Mouse (Mus musculus) hindbrain, embryonic 14.5 days (tissue): ENCODE results near the gene Foxb1. TPM values are rescaled to one million over a fixed set of nuclear protein-coding genes. Genes with fewer than 3 reads are reported as not detected.
A peak's percentile ranks its signal among the peaks of the same experiment; 100 is the strongest.

Experiments used
- ATAC-seq: fragments of 200-750 bp; cut with Nextera tagmentation; 2 replicates; pipeline ENCODE4 v1.8.0; 2017; ENCODE audit warnings: moderate number of reproducible peaks, mild to moderate bottlenecking, moderate TSS enrichment, moderate library complexity; ENCODE audit not compliant: low FRiP score
- DNase-seq: peaks from one replicate; pipeline ENCODE4 v3.0.0-alpha.2; 2015; ENCODE audit warnings: low spot score
- H3K27ac ChIP-seq: fragments of 300-500 bp; sonication (generic); 2 replicates; pipeline ENCODE4 v1.5.1; 2014; ENCODE audit warnings: mild to moderate bottlenecking, moderate library complexity
- H3K27me3 ChIP-seq: fragments of 300-500 bp; sonication (generic); 2 replicates; pipeline ENCODE4 v1.6.1; 2014; ENCODE audit warnings: mild to moderate bottlenecking, low read length, mixed read lengths; ENCODE audit not compliant: control insufficient read depth, insufficient read depth
- H3K36me3 ChIP-seq: fragments of 300-500 bp; sonication (generic); replicated peaks from 2 replicates; pipeline ENCODE4 v1.6.1; 2014; ENCODE audit not compliant: control insufficient read depth, insufficient read depth
- H3K4me1 ChIP-seq: fragments of 300-500 bp; sonication (generic); replicated peaks from 2 replicates; pipeline ENCODE4 v1.6.1; 2014; ENCODE audit warnings: antibody characterized with exemption, low read length, mixed read lengths; ENCODE audit not compliant: control insufficient read depth, insufficient read depth
- H3K4me2 ChIP-seq: fragments of 300-500 bp; sonication (generic); replicated peaks from 2 replicates; pipeline ENCODE4 v1.6.1; 2014; ENCODE audit warnings: mild to moderate bottlenecking, moderate library complexity
- H3K4me3 ChIP-seq: fragments of 300-500 bp; sonication (generic); replicated peaks from 2 replicates; pipeline ENCODE4 v1.5.1; 2014; ENCODE audit warnings: mild to moderate bottlenecking, low read length
- H3K9ac ChIP-seq: fragments of 300-500 bp; sonication (generic); 2 replicates; pipeline ENCODE4 v1.6.1; 2014
- H3K9me3 ChIP-seq: fragments of 300-500 bp; sonication (generic); 2 replicates; pipeline ENCODE4 v1.6.1; 2016; ENCODE audit warnings: low read length; ENCODE audit not compliant: control insufficient read depth
- WGBS: fragments of 180-500 bp; shearing (Covaris S2); extraction: QIAGEN DNeasy Blood & Tissue Kit; methylation state at CpG from one replicate; pipeline ENCODE4 v1.1.7; 2014; 5-methylcytosine and 5-hydroxymethylcytosine counted together
- polyA plus RNA-seq: library from polyadenylated mRNA; unstranded; fragments of >200 nt; fragmentation: Nextera tagmentation; extraction: Ambion mirVana; gene quantifications from 2 replicates; pipeline ENCODE4 v1.2.1, GENCODE M21; 2014

Foxb1 gene
- polyA plus RNA-seq, 1 experiment from 2014 or later, result 6.1 TPM

DNA sequence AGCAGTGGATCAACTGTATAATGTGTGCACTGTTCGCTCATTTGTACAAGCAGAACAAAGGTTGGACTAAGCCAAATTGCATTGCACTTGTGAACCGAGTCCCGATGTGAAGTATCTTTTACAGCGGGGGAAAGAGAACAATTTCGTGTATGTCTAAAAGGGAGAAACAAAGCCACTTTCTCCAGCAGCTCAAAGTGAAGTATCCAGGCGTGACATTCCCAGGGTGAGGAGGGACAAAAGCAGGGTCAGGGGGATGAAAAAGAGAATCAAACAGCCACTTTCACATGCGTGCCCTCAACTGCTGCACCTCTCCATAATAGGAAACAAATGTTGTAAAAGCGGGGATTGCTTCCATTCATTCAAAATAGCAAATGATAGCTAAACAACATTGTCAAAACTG is 5.6 kb upstream of the Foxb1 start:
- no peak overlapping the region for H3K4me2 ChIP-seq
- no peak for DNase-seq
- no peaks in the 10 kb centered on the region for H3K9me3 ChIP-seq
- no peak overlapping the region for H3K27ac ChIP-seq
- ATAC-seq, result no peak
- WGBS, result 2% methylated on average over 8 of the region's 8 CpGs
- no peak overlapping the region for H3K9ac ChIP-seq
- peaks cover 99% of the 10 kb centered on the region for H3K27me3 ChIP-seq
- no peaks in the 10 kb centered on the region for H3K4me1 ChIP-seq
- no peaks in the 10 kb centered on the region for H3K36me3 ChIP-seq
- no peak overlapping the region for H3K4me3 ChIP-seq

DNA sequence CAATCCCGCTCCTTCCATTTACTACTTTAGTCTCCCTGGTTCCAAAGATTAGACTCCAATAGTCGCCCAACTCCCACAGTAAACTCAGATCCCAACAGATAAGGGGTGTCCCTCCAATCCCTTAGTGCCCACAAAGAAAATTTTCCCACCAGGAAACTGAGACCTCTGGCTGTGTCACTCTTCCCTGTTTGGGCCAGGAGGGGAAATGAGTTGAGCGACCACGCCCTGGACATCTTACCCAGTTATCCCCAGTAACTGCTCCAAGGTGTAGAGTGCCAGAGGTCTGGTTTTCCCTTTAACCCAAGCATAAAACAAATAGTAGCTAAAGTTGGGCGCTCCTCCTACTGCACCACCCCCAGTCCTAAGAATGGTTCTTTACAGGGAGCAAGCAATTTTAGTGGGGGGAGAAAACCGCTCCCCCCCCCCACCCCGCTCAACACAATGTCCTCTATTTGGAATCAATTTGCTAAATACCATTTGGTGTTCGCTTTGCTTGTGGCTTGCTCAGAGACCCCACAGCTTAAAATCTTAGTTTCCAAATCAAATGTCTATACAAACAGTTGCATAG is 4.8 kb upstream of the Foxb1 start:
- WGBS, result 5% methylated on average over 8 of the region's 8 CpGs
- H3K27me3 ChIP-seq, result peaks cover 99% of the 10 kb centered on the region
- no peaks in the 10 kb centered on the region for H3K36me3 ChIP-seq
- DNase-seq, result no peak
- ATAC-seq, result no peak
- no peaks in the 10 kb centered on the region for H3K9me3 ChIP-seq
- no peak overlapping the region for H3K4me3 ChIP-seq
- H3K4me1 ChIP-seq, result no peaks in the 10 kb centered on the region
- H3K27ac ChIP-seq, result no peak overlapping the region
- H3K9ac ChIP-seq, result no peak overlapping the region
- H3K4me2 ChIP-seq, result no peak overlapping the region

DNA sequence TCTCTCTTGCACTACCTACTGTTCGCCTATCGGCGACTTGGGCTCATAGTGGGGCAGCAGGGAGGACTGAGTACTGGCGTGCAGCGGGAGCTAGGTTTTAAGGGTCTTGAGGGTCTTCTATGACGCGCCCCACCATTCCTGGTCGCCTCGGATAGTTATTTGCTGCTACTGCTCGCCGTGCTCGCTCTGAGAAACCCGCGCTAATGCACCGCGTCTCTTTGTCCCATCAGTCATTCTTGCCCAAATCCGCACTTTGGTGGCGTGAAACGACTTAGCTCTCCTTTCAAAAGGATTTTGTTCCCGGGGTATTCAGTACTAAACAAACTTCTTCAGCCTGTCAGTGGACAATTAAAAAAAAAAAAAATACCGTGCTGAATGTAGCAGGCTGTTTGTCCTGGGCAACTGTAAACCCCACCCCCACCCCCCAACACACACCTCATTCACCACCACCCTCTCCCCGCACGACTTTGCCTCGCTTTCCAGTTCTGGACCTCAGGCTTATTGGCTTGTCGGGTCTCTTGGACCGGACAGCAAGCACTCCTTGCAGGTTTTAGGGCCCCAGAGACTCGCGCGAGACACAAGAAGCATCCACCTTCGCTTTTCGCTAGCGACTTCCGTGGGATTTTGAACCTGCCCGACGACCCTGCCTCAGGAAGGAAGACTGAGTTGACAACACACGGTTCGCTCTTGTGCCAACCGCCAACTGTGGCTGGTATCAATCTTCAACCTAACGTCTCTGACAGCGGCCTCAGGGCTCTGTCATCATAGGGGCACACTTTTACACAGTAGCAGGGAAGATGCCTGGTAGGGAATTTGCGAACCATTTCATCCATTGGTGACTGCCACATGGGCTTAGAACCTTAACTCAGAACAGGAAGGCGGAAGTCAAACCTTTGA is 4.1 kb upstream of the Foxb1 start:
- Histone ChIP-seq H3K9me3 (no peaks in the 10 kb centered on the region), H3K4me1 (peaks cover 2% of the 10 kb centered on the region; the same call in 1 of the 2 replicates), H3K9ac (no peak overlapping the region), H3K4me2 (peak overlapping the region; percentile 49), H3K27ac (no peak overlapping the region), H3K36me3 (no peaks in the 10 kb centered on the region), H3K4me3 (peak overlapping the region; percentile 17), H3K27me3 (peaks cover 99% of the 10 kb centered on the region)
- DNase-seq (no peak), ATAC-seq (no peak)
- WGBS, result 1% methylated on average over 42 of the region's 42 CpGs

DNA sequence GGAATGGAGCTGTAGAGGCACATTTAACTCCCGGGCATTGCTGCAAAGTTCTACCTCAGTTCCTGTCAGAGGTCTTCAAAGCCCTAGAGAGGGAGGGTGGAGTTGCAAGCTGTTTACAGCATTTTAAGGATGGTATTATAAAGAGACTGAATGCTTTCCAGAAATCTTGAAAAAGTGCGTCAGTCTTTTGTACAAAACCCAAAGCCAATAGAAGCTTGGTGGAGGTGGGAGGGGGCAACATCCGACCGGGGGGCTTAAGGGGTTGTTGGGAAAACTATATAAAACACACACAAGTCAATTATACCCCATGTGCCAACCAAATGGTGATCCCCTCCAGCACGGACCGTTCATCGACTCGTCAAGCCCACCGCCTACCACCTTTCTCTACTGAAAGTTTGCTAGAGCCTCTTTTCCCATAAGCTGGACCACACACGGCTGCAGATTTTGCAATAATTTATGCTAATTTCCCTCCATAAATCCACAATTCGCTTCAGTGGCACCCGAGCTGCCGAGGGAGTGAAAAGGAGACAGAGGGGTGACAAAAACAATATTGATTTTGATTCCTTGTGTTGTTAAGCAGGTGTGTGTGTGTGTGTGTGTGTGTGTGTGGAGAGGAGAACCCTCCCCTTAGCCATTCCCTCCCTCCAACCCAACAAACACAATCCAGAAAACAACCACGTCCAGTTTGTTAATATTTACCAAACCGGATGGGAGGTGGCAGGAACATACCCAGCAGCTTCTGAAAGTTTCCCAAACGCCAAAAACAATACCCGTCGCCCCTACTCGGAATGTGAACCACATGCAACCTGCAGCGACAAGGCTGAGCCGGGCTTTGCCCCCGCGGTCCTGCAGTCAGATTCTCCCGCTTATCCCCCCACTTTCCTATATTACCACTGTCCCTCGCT is 3.2 kb upstream of the Foxb1 start:
- H3K36me3 ChIP-seq, result no peaks in the 10 kb centered on the region
- peaks cover 2% of the 10 kb centered on the region; the same call in 1 of the 2 replicates for H3K4me1 ChIP-seq
- peaks cover 99% of the 10 kb centered on the region for H3K27me3 ChIP-seq
- H3K9me3 ChIP-seq, result no peaks in the 10 kb centered on the region
- DNase-seq (no peak), ATAC-seq (no peak)
- H3K9ac ChIP-seq, result no peak overlapping the region
- H3K4me2 ChIP-seq, result peak overlapping the region; percentile 49
- H3K27ac ChIP-seq, result 0 out of 2 replicates have a peak overlapping the region, but pooled peaks have one; percentile 23
- under 1% methylated on average over 25 of the region's 25 CpGs for WGBS
- peak overlapping the region; percentile 17 for H3K4me3 ChIP-seq

DNA sequence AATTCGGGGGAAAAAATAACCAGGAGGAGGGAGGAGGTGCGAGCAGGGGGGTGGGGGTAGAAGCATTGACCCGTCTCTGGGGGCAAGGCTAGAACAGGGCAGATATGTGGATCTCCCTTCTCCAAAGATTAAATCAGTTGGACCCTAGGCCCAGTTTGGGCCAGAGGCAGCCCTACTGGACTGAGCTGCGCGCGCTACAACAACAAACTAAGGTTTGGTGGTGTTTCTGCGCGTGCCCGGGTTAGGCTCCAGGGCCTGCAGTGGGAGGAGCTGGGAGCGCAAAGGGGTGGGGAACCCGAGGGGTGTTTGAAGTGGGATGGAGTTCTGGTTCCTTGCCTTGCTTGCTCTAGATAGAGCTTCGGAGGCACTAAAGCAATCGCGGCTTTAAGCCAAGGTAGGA is 2.0 kb upstream of the Foxb1 start:
- Histone ChIP-seq H3K4me3 (0 out of 2 replicates have a peak overlapping the region, but pooled peaks have one; percentile 10), H3K27ac (no peak overlapping the region), H3K36me3 (no peaks in the 10 kb centered on the region), H3K4me2 (peak overlapping the region; percentile 49), H3K4me1 (peaks cover 2% of the 10 kb centered on the region; the same call in 1 of the 2 replicates), H3K27me3 (peaks cover 99% of the 10 kb centered on the region), H3K9me3 (no peaks in the 10 kb centered on the region), H3K9ac (no peak overlapping the region)
- DNase-seq, result no peak
- under 1% methylated on average over 14 of the region's 14 CpGs for WGBS
- peak; percentile 47 for ATAC-seq

DNA sequence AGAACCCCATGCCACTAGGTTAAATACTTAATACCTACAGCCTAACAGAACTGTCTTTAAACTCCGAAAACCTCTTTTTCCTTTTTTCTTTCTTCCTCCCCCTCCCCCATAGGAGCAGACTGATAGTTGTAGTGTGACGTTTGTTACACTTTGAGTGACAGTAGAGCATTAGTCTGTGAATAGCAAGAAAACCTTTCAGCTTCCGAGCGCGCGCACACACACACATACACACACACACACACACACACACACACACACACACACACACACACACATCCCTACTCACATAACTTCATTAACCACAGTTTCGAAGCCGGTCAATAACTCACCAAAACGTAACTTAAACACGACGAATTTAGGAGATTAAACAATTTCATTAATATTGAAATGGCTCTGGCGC is 1.5 kb upstream of the Foxb1 start:
- ATAC-seq, result no peak
- peak overlapping the region; percentile 49 for H3K4me2 ChIP-seq
- H3K27ac ChIP-seq, result 0 out of 2 replicates have a peak overlapping the region, but pooled peaks have one; percentile 39
- peaks cover 99% of the 10 kb centered on the region for H3K27me3 ChIP-seq
- H3K4me3 ChIP-seq, result peak overlapping the region; percentile 36; the same call in 1 of the 2 replicates
- DNase-seq, result no peak
- H3K36me3 ChIP-seq, result no peaks in the 10 kb centered on the region
- H3K9ac ChIP-seq, result no peak overlapping the region
- no peaks in the 10 kb centered on the region for H3K9me3 ChIP-seq
- H3K4me1 ChIP-seq, result peaks cover 2% of the 10 kb centered on the region; the same call in 1 of the 2 replicates
- WGBS, result under 1% methylated on average over 12 of the region's 12 CpGs

- under 1% methylated on average over 10 of the region's 10 CpGs for WGBS
- Histone ChIP-seq H3K4me3 (peak overlapping the region; percentile 36), H3K9me3 (no peaks in the 10 kb centered on the region), H3K27me3 (peaks cover 100% of the 10 kb centered on the region), H3K36me3 (no peaks in the 10 kb centered on the region), H3K9ac (no peak overlapping the region), H3K4me2 (peak overlapping the region; percentile 49), H3K27ac (no peak overlapping the region), H3K4me1 (peaks cover 2% of the 10 kb centered on the region; the same call in 1 of the 2 replicates)
- DNase-seq, result no peak
- ATAC-seq, result no peak
These were observed 829 bp upstream of the Foxb1 start for GRCm38 (mm10) chr9:69761569-69761968.

- H3K27ac ChIP-seq, result peak overlapping the region; percentile 62
- peak overlapping the region; percentile 57 for H3K9ac ChIP-seq
- peaks cover 100% of the 10 kb centered on the region for H3K27me3 ChIP-seq
- no peaks in the 10 kb centered on the region for H3K9me3 ChIP-seq
- H3K4me1 ChIP-seq, result peaks cover 2% of the 10 kb centered on the region; the same call in 1 of the 2 replicates
- H3K36me3 ChIP-seq, result no peaks in the 10 kb centered on the region
- H3K4me2 ChIP-seq, result peak overlapping the region; percentile 49
- DNase-seq (no peak), ATAC-seq (no peak)
- WGBS, result under 1% methylated on average over 36 of the region's 44 CpGs
- H3K4me3 ChIP-seq, result peak overlapping the region; percentile 36
These were observed 969 bp downstream of the Foxb1 start for GRCm38 (mm10) chr9:69759721-69760221.
